Mouse (Mus musculus) urinary bladder, adult 2 months (tissue): ENCODE results near the gene Hprt. TPM values are rescaled to one million over a fixed set of nuclear protein-coding genes. Genes with fewer than 3 reads are reported as not detected.
A peak's percentile ranks its signal among the peaks of the same experiment; 100 is the strongest.
"Not testable (repeated sequence)": the region's sequence is repeated elsewhere in the genome, so short reads cannot be mapped to it uniquely, and the experiment has no call there.

Experiments used
- DNase-seq: peaks from one replicate; pipeline ENCODE4 v3.0.0; 2022; ENCODE audit warnings: low spot score
- polyA plus RNA-seq: library from polyadenylated mRNA; depleted of rRNA; stranded (reverse); fragments of >200 nt; gene quantifications from 2 replicates; pipeline ENCODE4 v1.2.3, GENCODE M21; 2012; rRNA removed

Gene Hprt
- polyA plus RNA-seq = 107 and 118 TPM in 2 replicates

DNA sequence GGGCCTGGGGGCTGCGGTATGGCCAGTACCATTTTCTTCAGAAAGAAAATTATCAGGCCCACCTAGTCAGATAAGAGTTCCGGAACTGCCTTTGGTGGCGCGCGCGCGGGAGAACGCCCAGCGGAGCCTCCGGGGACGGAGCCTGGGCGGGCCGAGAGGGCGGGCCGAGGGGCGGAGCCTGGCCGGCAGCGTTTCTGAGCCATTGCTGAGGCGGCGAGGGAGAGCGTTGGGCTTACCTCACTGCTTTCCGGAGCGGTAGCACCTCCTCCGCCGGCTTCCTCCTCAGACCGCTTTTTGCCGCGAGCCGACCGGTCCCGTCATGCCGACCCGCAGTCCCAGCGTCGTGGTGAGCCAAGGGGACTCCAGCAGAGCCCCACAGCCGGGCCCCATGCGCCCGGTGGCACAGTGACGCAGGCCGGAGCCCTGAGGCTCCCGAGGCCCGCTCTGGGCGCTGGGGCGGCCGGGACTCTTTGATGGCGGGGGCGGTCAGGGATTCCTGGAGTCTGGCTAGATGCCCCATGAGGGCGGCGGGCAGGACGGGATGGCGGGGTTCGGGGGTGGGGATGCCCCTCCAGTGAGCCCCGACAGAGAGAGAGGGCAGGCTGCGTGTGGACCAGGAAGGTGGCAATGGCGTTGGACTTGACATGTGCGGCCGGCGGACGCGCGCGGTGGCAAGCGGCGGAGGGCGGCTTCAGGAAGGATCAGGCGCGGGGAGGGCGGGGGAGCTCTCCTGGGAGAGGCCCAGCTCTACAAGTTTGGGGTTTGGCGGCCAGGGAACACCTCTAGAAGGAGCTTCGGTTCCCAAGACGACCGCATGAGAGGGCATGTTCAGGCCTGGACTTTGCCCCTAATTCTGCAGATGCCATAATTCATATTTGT is at the start of gene Hprt:
Gene Hprt, plus strand, starts transcription at position 233 of the 879 bp plus-strand sequence.
- peak; percentile 71 for DNase-seq

DNA sequence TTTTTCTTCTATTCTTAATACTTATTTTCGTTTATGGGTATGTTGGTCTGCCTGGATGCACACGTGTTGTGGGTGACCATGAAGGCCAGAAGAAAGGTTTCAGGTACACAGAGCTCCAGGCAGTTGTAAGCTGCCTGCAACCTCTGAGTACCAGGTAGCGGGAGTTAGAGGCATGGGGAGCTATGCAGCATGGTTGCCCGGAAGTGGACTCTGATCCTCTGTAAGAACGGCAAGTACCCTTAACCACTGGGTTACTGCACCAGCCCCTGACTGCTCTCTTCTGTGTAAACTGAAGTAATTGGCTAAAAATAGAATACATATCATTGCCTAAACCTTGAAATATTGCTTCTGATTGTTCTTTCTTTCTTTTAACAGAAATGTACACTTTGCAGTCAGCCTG is 42.4 kb upstream of the Hprt start:
- no peak for DNase-seq

DNA sequence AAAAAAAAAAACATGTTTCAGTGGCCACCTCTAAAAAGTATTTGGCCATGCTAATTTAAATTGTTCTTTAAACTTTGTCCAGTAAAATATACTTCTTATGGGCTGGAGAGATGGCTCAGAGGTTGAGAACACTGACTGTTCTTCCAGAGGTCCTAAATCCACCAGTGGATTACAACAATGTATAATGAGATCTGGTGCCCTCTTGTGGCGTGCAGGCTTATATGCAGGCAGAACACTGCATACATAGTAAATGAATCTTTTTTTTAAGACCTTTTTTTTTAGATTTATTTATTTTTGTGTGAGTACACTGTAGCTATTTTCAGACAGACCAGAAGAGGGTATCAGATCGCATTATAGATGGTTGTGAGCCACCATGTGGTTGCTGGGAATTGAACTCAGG is 38.2 kb upstream of the Hprt start:
- DNase-seq = no peak

DNA sequence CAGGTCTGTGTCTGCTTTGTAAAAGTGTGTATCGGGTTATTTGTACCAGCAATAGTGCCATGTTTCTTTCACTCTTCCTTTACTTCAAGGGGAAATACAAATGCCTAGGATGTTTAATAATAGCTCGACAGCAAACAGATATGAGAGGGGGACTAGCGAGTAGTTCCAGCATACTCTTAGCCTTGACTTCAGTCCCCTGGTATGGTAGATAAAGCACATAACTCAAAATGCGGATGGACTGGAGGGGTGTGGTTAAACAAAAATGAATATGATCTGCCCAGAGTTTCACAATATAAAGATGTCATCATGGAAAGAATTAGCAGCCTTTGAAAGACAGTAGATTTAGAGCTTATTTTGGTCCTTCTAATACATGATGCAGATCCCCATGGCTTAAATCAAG is 31.0 kb upstream of the Hprt start:
- DNase-seq = no peak

DNA sequence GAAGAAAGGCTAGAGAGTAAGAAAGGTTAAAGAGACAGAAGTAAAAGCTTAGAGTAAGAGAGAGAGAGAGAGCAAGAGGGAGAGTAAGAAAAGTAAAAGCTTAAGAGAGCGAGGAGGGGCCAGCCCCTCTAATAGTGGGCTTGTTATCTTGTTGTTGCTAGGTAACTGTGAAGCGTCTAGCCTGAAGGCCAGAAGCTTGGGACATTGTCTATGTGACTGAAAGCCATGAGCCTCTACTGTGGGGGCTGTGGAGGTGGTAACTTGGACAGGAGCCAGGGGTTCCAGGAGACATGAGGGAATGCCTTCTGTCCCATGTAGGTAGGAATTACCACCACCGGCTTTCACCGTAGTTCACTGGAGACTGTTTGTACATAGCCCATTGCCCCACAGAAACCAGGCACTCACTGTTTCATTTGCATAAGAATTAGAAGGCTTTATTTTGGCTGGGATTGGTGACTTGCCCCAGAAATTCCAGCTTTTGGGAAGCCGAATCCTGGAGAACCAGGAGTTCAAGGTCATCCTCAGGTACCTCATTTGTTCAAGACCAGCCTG is 26.3 kb upstream of the Hprt start:
- no peak for DNase-seq

DNA sequence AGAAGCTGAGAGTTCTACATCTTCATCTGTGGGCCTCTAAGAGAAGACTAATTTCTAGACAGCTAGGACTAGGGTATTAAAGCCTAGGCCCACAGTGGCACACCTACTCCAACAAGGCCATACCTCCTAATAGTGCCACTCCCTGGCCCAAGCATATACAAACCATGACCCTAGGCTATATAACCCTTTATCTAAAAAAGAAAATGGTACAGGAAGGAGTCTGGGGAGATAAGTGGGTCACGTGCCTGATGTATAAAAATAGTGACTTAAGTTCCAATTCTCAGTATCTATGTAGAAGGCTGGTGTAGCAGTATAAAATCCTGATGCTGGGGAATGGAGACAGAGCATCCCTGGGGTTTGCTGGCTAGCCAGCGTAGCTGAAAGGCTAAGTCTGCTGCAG is 22.8 kb upstream of the Hprt start:
- no peak for DNase-seq

DNA sequence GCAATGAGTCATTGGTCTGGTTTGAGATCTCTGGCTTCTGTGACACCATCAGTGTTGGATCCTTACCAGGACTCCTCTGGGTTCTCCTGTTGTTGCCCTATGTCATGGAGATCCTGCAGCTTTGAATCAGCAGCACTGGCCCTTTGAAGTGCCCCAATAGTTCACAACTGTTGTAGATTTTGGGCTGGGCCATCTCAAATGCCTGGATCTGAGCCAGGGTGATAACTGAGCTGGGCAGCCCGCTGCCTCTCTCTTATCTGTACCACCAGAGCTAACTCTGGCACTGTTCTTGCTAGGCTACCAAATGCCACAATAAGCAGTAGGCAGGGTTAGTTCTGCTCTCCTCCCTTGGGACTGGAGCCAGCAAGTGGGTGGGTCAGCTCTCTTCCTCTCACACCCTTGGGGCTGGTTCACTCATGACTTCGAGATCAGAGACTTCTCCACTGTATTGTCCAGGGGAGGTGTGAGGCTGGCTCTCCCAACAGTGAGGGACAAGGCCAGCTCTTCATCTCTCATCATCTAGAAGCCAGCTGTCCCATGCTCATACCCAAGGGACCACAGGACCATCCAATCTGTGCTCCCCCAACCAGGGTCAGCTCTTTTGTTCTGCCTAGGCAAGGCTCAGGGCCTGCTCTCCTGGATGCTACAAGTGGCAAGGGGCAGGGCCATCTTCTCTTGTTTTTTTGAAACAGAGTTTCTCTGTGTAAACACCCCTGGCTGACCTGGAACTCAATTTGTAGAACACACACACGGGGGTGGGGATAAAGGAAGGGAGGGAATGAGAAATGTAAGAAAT is 16.5 kb upstream of the Hprt start:
- DNase-seq = no peak

DNA sequence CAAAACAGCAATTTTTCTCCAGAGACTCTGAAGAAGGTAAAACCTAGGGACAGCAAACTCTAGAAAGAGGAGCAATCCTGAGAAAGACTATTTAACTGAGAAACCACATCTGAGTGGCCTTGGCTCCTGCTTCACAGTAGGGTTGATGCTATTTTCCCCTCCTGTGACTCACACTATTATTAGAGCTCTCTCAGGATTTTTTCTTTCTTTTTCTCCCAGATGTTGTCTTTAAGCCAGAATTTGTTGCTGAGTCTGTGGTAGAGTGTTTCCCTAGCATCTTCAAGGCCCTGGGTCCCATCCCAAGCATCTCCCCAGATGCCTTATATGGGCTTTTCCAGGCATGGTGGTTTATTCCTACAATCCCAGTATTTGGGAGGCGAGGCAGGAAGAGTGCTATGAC is 15.8 kb upstream of the Hprt start:
- no peak for DNase-seq

DNA sequence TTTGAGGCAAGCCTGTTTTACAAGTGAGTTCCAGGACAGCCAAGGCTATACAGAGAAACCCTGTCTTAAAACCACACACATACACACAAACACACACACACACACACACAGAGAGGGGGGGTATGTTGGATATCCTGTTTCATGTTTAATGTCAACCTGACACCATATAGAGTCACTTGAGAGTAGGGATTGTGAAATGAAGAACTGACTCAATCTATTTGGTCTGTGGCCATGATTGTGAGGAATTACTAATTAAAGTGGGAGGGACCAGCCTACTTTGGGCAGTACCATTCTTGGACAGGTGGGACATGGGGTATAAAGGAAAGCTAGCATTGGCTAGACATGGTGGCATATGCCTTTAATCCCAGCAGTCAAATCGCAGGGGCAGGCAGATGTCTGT is 15.3 kb upstream of the Hprt start:
- DNase-seq = no peak

DNA sequence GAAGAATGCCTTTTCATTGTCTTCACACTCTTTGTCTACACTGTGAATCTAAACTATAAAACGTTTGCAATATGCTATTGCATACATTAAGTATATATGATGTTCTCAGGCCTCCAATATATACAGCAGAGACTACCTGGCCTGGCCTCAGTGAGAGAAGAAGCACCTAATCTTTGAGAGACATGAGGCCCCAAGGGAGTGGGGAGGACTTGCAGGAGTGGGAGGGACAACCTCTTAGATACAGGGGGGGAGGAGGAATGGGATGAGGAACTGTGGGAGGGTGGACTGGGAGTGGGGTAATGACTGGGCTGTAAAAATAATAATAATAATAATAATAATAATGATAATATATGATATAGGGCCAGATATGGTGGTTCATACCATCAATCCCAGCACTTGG is 9.4 kb upstream of the Hprt start:
- no peak for DNase-seq

DNA sequence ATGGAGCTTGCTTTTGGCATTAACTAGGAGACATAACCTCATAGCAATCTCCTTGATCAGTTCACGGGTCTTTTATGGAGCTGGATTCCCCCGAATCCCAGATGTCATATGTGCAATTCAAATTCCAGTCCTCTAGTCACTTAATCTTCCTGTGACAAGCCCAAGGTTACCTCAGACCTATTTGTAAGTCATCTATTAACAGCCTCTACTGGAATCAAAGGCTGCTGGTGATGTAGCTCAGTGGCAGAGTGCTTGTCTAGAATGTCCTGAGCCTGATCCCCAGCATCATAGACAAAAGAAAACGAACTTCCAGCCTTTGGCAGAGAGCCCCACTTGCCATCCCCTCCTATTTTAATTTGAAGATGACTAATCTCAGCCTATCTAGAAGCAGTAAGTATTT is 6.6 kb upstream of the Hprt start:
- no peak for DNase-seq

DNA sequence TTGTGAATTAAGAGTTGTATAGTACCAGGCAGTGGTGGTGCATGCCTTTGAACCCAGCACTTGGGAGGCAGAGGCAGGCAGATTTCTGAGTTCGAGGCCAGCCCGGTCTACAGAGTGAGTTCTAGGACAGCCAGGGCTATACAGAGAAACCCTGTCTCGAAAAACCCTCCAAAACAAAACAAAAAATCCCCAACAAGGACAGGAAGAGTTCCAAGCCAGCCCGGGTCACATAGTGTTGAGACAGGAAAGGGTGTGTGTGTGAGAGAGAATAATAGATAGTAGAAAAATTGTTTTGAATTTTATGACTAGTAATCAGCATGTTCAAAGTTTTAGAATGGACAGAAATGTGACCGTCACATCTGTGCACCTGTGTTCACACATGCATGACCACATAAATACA is 6.8 kb downstream of the Hprt start:
- not testable (repeated sequence) for DNase-seq

DNA sequence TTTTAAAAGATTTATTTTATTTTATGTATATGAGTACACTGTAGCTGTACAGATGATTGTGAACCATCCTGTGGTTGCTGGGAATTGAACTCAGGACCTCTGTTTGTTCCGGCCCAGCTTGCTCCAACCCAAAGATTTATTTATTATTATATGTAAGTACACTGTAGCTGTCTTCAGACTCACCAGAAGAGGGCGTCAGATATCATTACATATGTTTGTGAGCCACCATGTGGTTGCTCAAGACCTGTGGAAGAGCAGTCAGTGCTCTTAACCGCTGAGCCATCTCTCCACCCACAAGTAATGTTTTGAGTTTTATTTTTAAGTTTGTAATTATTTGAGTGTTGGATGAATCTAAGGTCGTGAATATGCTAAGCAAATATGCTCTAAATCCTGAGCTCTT is 16.9 kb downstream of the Hprt start:
- not testable (repeated sequence) for DNase-seq

DNA sequence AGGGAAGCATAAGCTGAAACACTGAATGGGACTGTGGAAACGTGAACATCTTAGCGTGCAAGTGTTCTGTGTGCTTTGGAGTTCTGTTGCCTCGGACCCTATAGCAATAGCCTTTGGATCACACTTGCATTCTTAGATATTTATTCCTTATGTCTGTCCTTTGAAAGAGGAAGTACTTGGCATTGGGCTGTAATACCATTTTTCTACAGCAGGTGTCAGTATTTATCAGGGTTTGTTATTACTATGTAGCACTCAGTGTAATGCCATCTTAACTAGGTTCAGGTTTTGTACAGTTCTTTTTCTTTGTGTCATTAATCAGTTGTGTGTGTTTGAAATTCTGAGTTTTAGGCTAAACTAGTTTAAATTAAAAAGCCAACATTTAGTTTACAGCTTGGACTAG is 18.1 kb downstream of the Hprt start:
- no peak for DNase-seq

DNA sequence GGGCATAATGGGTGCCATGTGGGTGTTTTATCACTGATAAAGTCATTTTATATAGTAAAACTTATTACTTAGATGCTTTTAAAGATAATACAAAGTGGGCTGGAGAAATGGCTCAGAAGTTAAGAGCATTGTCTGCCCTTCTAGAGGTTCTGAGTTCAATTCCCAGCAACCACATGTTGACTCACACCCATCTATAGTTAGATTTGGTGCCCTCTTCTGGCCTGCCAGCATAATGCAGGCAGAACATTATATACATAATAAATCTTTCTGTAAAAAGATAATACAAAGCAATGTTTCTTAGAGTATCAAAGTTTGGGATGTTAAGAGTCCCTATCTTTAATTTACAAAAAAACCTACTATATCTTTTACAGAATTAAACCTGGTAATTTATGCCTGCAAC is 27.6 kb downstream of the Hprt start:
- DNase-seq = no peak

DNA sequence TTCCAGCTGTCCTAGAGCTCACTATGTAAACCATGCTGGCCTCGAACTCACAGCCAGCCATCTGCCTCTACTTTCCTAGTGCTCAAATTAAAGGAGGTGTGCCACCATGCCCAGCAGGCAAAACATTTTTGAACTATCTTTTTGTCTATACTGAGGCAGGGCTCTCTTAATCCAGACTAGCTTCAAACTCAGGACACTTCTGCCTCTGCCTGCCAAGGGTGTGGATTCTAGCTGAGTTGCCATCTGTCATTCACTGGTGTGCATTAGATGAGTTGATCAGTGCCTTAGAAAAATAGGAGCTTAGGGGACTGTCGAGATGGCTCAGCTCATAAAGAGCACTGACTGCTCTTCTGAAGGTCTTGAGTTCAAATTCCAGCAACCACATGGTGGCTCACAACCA is 35.1 kb downstream of the Hprt start:
- no peak for DNase-seq

DNA sequence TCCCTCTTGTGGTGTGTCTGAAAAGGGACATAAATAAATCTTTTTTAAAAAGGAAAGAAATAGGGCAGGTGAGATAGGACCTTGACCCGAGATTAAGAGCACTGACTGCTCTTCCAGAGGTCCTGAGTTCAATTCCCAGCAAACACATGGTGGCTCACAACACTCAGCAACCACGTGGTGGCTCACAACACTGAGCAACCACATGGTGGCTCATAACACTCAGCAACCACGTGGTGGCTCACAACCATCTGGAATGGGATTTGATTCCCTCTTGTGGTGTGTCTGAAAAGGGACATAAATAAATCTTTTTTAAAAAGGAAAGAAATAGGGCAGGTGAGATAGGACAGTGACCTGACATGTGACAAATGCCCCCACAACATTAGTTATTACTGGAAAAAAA is 36.3 kb downstream of the Hprt start:
- not testable (repeated sequence) for DNase-seq

DNA sequence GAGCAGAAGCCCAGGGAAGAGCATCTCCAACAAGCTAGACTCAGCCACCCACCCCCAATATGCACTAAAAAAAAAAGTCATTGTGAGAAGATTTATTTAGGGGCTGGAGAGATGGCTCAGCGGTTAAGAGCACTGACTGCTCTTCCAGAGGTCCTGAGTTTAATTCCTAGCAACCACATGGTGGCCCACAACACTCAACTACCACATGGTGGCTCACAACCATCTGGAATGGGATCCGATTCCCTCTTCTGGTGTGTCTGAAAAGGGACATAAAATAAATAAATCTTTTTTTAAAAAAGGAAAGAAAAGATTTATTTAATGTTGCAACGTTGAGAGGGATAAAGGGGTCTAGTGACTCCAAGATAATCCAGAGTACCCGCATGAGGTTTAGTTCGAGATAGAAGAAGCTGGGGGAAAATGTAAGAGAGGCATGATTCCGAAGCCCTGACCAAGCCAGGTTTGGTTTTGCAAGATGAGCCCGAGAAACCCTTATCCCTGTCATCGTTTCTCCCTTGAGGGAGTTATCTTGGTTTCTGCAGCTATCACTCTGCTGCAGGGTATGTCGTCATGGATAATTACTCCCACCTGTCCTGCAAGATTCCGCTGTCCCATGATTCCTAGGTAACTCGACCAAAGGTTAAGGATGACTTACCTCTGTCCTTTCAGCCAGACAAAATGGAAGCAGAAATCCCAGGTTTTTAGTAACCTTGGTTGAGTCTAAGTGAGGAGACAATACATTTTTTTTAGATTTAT is 37.7 kb downstream of the Hprt start:
- no peak for DNase-seq

DNA sequence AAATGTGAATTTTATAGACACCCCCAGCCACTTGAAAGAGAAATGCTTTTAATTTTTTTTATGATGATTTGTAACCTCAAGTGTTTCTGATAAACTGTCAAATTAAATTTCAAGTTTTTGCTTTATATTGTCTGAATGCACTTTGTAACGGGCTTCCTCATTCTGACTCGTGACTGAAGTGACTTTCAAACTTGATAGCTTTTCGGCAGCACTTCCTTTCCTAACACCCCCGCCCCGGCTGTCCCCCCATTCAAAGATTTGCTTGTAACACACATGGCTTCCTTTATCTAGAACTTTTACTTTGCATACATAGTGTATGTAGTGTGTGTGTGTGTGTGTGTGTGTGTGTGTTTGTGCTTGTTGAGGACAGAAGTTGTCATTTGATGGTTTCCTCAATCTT is 41.6 kb downstream of the Hprt start:
- no peak for DNase-seq

DNA sequence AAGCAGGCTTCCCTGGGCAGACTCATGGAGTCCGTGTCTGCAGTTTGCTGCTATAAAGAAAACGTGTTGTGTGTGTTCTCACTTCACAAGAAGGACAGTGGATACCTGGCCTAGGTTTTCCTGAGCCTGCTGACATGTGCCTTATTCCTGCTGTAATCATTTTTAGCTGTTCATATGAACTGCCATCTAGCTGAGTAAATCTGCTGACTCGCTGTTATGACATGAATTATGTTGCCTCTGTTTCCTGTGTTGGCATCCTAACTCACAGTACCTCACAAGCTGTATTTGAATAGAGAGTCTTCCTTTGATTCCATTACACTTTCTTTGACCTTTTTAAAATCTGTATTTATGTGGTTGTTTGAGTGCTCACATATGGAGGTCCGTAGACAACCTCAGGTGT is 50.3 kb downstream of the Hprt start:
- DNase-seq = no peak

DNA sequence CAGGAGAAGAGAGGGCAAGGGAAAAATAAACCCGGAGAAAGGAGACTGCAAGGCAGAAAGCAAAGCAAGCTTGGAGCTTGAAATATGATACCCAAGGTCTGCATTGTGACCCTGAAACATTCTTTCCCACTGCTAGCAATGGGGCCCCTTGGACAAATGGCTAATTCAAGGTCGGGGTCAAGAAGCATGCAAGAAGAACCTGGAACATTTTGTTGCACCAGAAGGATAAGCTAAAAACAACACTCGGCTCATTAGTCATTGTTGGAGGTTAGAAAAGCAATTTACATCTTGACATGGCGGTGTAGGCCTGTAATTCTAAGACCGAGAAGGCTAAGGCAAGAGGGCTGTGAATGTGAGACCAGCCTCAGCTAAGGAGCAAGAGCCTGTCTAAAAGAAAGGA is 51.7 kb downstream of the Hprt start:
- no peak for DNase-seq

DNA sequence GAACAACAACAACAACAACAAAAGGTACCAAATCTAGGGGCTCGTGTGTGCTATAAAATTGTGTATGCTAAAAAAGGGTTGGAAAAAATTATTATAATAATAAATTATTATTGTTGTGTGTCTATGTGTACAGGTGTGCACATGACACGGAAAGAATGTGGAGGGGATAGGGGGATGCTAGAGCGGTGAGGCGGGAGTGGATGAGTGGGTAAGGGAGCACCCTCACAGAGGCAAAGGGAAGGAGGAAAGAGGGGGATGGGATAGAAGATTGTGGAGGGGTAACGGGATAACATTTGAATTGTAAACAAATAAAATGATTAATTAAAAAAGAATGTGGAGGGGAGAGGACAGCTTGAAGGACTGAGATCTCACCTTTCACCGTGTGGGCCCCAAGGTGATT is 52.2 kb downstream of the Hprt start:
- DNase-seq = no peak
